Mouse (Mus musculus) limb, embryonic 12.5 days (tissue): Measurements from ENCODE around the gene Chchd5. TPM values are rescaled to one million over a fixed set of nuclear protein-coding genes. Genes with fewer than 3 reads are reported as not detected.

Experiments
- ATAC-seq: fragments of 200-750 bp; cut with Nextera tagmentation; 2 replicates; pipeline ENCODE4 v1.8.0; 2017; ENCODE audit warnings: low read depth, moderate TSS enrichment; ENCODE audit not compliant: insufficient number of reproducible peaks, insufficient read depth, low FRiP score, low TSS enrichment
- H3K27ac ChIP-seq: fragments of 300-500 bp; sonication (generic); 2 replicates; pipeline ENCODE4 v1.5.1; 2016; ENCODE audit warnings: mild to moderate bottlenecking, moderate library complexity
- H3K27me3 ChIP-seq: fragments of 300-500 bp; sonication (generic); 2 replicates; pipeline ENCODE4 v1.6.1; 2016; ENCODE audit warnings: mild to moderate bottlenecking, moderate library complexity
- H3K36me3 ChIP-seq: fragments of 300-500 bp; sonication (generic); 2 replicates; pipeline ENCODE4 v1.6.1; 2016; ENCODE audit warnings: mild to moderate bottlenecking, moderate library complexity
- H3K4me1 ChIP-seq: fragments of 300-500 bp; sonication (generic); replicated peaks from 2 replicates; pipeline ENCODE4 v1.6.1; 2016
- H3K4me2 ChIP-seq: fragments of 300-500 bp; sonication (generic); 2 replicates; pipeline ENCODE4 v1.6.1; 2016; ENCODE audit warnings: mild to moderate bottlenecking, moderate library complexity
- H3K4me3 ChIP-seq: fragments of 300-500 bp; sonication (generic); replicated peaks from 2 replicates; pipeline ENCODE4 v1.5.1; 2016; ENCODE audit warnings: mild to moderate bottlenecking
- H3K9ac ChIP-seq: fragments of 300-500 bp; sonication (generic); replicated peaks from 2 replicates; pipeline ENCODE4 v1.6.1; 2016; ENCODE audit warnings: mild to moderate bottlenecking, moderate library complexity
- H3K9me3 ChIP-seq: fragments of 300-500 bp; sonication (generic); 2 replicates; pipeline ENCODE4 v1.6.1; 2016; ENCODE audit warnings: mild to moderate bottlenecking, moderate library complexity
- WGBS: fragments of 180-500 bp; shearing (Covaris S2); methylation state at CpG from one replicate; pipeline ENCODE4 v1.1.7; 2016; 5-methylcytosine and 5-hydroxymethylcytosine counted together
- polyA plus RNA-seq: library from polyadenylated mRNA; unstranded; fragments of >200 nt; fragmentation: Nextera tagmentation; extraction: Ambion mirVana; gene quantifications from 2 replicates; pipeline ENCODE4 v1.2.1, GENCODE M21; 2016

The Chchd5 gene
- polyA plus RNA-seq, 1 experiment from 2014 or later: 29.8 TPM

DNA sequence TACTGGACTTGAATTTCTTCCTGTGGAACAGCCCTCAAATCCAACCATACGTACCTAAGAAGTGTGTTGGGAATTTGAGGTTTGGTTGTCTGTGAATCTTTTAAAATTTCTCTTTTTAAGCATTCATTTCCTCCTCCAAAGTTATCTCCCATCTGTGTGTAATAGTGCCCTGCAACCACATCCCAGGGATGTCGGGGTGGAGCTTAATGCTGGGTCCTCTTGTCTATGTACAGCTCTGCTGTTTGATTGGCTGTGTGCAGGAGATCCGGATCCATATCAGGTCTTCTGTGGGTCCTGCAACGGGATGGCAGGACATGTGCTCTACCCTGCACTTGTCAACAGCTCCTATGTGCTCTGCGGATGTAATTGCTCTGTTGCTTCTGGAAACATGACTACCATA lies 35.3 kb downstream of the Chchd5 start:
- no peak overlapping the region for H3K27ac ChIP-seq
- H3K27me3 ChIP-seq: no peaks in the 10 kb centered on the region
- no peak overlapping the region for H3K9ac ChIP-seq
- whole genome bisulfite sequencing: 70% methylated on average over 5 of the region's 5 CpGs
- ATAC-seq: no peak
- H3K4me1 ChIP-seq: no peaks in the 10 kb centered on the region
- no peaks in the 10 kb centered on the region for H3K9me3 ChIP-seq
- H3K4me2 ChIP-seq: no peak overlapping the region
- no peak overlapping the region for H3K4me3 ChIP-seq
- H3K36me3 ChIP-seq: no peaks in the 10 kb centered on the region

DNA sequence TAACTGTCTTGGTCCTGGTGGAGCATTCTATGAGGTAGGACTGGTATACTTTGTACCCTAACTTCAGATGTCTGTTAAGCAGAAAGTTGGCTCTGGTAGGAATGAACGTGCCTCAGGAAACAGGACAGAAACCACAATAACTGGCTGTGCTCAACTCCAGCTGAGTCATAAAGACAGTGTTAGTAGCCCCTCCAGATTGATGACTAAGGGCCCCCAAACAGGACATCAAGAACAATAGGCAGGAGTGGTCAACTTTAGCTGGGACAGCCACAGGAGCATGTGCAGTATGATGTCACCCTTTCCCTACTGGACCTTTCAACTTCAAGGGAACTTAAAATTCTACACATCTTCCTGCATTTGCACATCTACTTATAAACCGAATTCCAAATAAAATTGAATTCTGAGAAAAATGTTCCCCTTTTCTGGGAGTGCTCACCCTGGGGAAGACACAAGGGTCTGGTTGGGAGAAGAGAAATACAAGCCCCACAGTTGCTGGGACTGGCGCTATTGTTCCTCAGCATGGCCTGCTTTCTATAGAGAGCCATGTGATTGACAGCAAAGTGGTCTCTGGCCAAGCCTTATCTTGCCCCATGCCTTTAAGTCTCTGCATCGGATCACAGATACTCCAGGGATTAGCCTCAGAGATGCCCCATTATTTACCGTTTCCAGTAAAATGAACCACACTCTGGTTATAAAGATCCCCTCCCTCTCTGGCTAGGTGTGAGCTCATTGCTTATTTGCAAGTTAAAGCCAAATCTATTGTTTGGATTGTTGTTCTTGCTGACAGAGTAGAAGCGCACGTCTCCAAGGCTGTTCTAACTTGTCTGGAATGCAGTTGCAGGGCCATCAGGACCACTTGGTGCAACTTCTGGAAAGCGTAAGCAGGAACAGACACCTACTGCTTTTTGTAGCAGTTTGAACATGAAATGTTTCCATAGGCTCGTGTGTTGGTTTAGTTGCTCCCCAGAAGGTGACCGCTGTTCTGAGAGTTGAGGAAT lies 37.3 kb downstream of the Chchd5 start:
- H3K9ac ChIP-seq: no peak overlapping the region
- H3K27me3 ChIP-seq: no peaks in the 10 kb centered on the region
- no peaks in the 10 kb centered on the region for H3K36me3 ChIP-seq
- no peak for ATAC-seq
- no peak overlapping the region for H3K27ac ChIP-seq
- H3K4me2 ChIP-seq: no peak overlapping the region
- H3K4me1 ChIP-seq: no peaks in the 10 kb centered on the region
- no peaks in the 10 kb centered on the region for H3K9me3 ChIP-seq
- 76% methylated on average over 10 of the region's 10 CpGs for WGBS
- H3K4me3 ChIP-seq: no peak overlapping the region

DNA sequence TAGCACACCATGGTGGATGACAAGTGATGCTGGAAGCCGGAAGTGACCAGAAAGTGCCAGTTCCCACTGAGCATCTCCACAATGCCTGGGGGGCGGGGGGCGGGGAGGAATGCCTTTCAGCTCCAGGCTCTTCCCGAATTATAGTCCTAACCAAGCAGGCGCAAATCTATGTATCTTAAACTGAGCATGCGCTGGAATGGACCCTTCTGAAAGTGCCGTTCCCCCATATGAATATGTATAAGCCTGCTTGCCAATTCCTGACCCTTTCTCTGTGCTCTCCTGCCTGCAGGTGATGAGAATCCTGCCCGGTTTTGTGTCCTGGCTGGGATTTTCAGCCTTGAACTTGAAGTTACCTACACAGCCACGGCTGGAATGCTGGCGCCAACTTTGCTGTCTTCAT lies 43.9 kb downstream of the Chchd5 start:
- Histone ChIP-seq H3K4me2 (no peak overlapping the region), H3K9ac (no peak overlapping the region), H3K27me3 (peaks cover 6% of the 10 kb centered on the region; the same call in 1 of the 2 replicates), H3K27ac (no peak overlapping the region), H3K4me1 (peaks cover 3% of the 10 kb centered on the region; the same call in 1 of the 2 replicates), H3K9me3 (peaks cover 5% of the 10 kb centered on the region; the same call in 1 of the 2 replicates), H3K36me3 (no peaks in the 10 kb centered on the region), H3K4me3 (no peak overlapping the region)
- ATAC-seq: no peak
- WGBS: 48% methylated on average over 10 of the region's 10 CpGs

- Histone ChIP-seq H3K4me3 (no peak overlapping the region), H3K4me1 (peaks cover 6% of the 10 kb centered on the region; the same call in 1 of the 2 replicates), H3K36me3 (no peaks in the 10 kb centered on the region), H3K9ac (no peak overlapping the region), H3K27ac (no peak overlapping the region), H3K4me2 (no peak overlapping the region), H3K9me3 (peaks cover 5% of the 10 kb centered on the region; the same call in 1 of the 2 replicates), H3K27me3 (peaks cover 6% of the 10 kb centered on the region; the same call in 1 of the 2 replicates)
- WGBS: 36% methylated on average over 7 of the region's 7 CpGs
- ATAC-seq: no peak
Observed at GRCm38 (mm10) chr2:129174474-129174873, 45.0 kb downstream of the Chchd5 start.

GRCm38 (mm10) chr2:129175636-129176035 lies 46.1 kb downstream of the Chchd5 start:
- peaks cover 6% of the 10 kb centered on the region; the same call in 1 of the 2 replicates for H3K4me1 ChIP-seq
- H3K36me3 ChIP-seq: no peaks in the 10 kb centered on the region
- ATAC-seq: no peak
- peaks cover 5% of the 10 kb centered on the region; the same call in 1 of the 2 replicates for H3K9me3 ChIP-seq
- H3K4me2 ChIP-seq: no peak overlapping the region
- 68% methylated on average over 2 of the region's 2 CpGs for WGBS
- no peak overlapping the region for H3K9ac ChIP-seq
- H3K27ac ChIP-seq: no peak overlapping the region
- no peak overlapping the region for H3K4me3 ChIP-seq
- peaks cover 6% of the 10 kb centered on the region; the same call in 1 of the 2 replicates for H3K27me3 ChIP-seq

DNA sequence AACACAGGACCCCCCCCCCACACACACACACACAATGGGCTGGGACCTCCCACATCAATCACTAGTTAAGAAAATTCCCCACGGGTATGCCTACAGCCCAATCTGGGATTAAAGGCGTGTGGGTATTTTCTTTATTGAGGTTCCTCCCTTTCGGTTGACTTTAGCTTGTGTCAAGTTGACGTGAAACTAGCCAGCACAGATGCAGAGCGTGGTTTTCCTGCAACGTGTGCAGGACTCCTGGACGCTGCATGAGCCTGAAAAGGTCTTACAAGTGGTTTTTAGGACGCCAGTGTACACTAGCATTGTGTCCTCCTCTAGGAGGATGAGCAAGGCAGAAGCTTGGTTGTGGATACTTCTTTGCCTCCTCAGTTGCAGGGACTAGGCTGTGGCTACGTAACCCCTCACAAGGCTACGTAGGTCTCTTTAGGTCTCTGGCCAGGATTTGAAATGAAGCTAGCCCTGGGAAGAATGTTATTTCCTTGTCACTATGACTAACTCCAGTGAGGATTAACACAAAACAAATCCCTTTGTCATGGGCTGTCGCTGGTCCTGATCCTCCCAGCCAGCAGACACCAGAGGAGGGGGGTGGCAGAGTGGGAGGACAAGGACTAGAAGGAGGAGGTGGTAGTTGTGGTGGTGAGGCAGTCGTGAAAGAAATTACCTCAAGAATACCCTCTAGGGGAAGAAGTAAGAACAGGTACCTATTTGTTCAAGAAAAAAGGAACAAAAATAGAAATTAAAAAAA lies 47.3 kb downstream of the Chchd5 start:
- Histone ChIP-seq H3K4me2 (no peak overlapping the region), H3K9me3 (peaks cover 5% of the 10 kb centered on the region; the same call in 1 of the 2 replicates)
- ATAC-seq: no peak

GRCm38 (mm10) chr2:129177661-129178060 lies 48.2 kb downstream of the Chchd5 start:
- H3K9me3 ChIP-seq: peaks cover 5% of the 10 kb centered on the region; the same call in 1 of the 2 replicates
- peaks cover 6% of the 10 kb centered on the region; the same call in 1 of the 2 replicates for H3K4me1 ChIP-seq
- no peak overlapping the region for H3K4me3 ChIP-seq
- no peak overlapping the region for H3K27ac ChIP-seq
- no peak overlapping the region for H3K9ac ChIP-seq
- WGBS: 45% methylated on average over 3 of the region's 3 CpGs
- H3K36me3 ChIP-seq: no peaks in the 10 kb centered on the region
- no peak overlapping the region for H3K4me2 ChIP-seq
- no peak for ATAC-seq
- H3K27me3 ChIP-seq: peaks cover 6% of the 10 kb centered on the region; the same call in 1 of the 2 replicates

More for the DNA sequence above, 47.3 kb downstream of the Chchd5 start:
- Histone ChIP-seq H3K36me3 (no peaks in the 10 kb centered on the region), H3K27me3 (peaks cover 6% of the 10 kb centered on the region; the same call in 1 of the 2 replicates), H3K27ac (no peak overlapping the region), H3K4me1 (peaks cover 6% of the 10 kb centered on the region; the same call in 1 of the 2 replicates), H3K4me3 (no peak overlapping the region), H3K9ac (no peak overlapping the region)
- 78% methylated on average over 12 of the region's 12 CpGs for WGBS

DNA sequence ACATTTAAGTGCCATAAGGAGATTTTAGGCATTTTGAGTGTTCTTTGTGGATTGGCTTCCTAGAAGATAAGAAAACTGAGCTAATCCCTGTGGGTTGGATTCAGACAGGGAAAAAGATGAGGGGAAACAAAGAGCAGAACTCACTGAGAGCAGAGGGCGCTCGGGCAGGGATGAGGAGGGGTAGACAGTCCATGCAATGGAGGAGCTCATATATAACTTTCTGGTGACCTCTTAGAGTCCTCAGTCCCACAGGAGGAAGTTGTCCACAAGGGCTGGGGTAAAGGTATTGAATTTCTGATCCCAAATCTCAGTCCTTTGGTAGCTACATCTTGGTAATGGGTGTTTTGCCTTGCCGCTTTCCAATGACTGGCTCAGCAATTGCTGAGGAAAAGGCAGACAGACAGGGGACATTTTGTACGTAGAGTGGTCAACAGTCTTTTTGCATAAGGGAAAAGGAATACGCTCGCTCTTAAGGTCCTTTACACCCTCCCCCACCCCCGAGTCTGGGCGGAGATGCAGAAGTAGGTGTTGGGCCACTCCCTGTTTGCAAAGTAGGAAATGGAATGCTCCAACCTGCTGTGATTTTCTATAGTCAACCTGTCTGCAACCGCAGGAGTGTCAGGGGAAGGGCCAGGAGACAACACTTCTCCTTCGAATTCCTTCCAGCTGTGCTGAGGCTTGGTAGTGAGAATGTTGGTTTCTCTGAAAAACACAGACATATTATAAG lies 48.8 kb downstream of the Chchd5 start:
- Histone ChIP-seq H3K9me3 (peaks cover 5% of the 10 kb centered on the region; the same call in 1 of the 2 replicates), H3K36me3 (no peaks in the 10 kb centered on the region), H3K27me3 (peaks cover 6% of the 10 kb centered on the region; the same call in 1 of the 2 replicates), H3K9ac (no peak overlapping the region), H3K27ac (no peak overlapping the region), H3K4me2 (no peak overlapping the region), H3K4me1 (peaks cover 6% of the 10 kb centered on the region), H3K4me3 (no peak overlapping the region)
- whole genome bisulfite sequencing: 24% methylated on average over 10 of the region's 10 CpGs
- no peak for ATAC-seq

- no peak for ATAC-seq
- Histone ChIP-seq H3K4me1 (peaks cover 6% of the 10 kb centered on the region), H3K27ac (no peak overlapping the region), H3K4me2 (no peak overlapping the region), H3K27me3 (peaks cover 3% of the 10 kb centered on the region; the same call in 1 of the 2 replicates), H3K9ac (no peak overlapping the region), H3K4me3 (no peak overlapping the region), H3K36me3 (no peaks in the 10 kb centered on the region), H3K9me3 (peaks cover 5% of the 10 kb centered on the region; the same call in 1 of the 2 replicates)
- WGBS: 80% methylated on average over 8 of the region's 8 CpGs
Observed at GRCm38 (mm10) chr2:129179946-129180853, 50.7 kb downstream of the Chchd5 start.

- peaks cover 6% of the 10 kb centered on the region for H3K4me1 ChIP-seq
- peaks cover 3% of the 10 kb centered on the region; the same call in 1 of the 2 replicates for H3K27me3 ChIP-seq
- H3K9ac ChIP-seq: no peak overlapping the region
- peaks cover 3% of the 10 kb centered on the region; the same call in 1 of the 2 replicates for H3K9me3 ChIP-seq
- no peak overlapping the region for H3K27ac ChIP-seq
- no peak overlapping the region for H3K4me2 ChIP-seq
- H3K4me3 ChIP-seq: no peak overlapping the region
- WGBS: 90% methylated on average over 5 of the region's 5 CpGs
- no peak for ATAC-seq
- no peaks in the 10 kb centered on the region for H3K36me3 ChIP-seq
Observed at GRCm38 (mm10) chr2:129181509-129181908, 52.0 kb downstream of the Chchd5 start.
